15 mouse cellular contexts compared by ENCODE assay signal in genomic region chr1:78181882-78182281, GRCm38 (mm10). TPM values are rescaled to one million over a fixed set of nuclear protein-coding genes. Genes with fewer than 3 reads are reported as not detected.
A peak's percentile ranks its signal among the peaks of the same experiment; 100 is the strongest.
DNase-seq lines count a peak whose midpoint lies in the region; ATAC-seq lines count a peak whose summit lies in the region.
"Had no signal": no experiment of that assay in that cellular context is flagged by ENCODE, and none has a peak within 500 bp of the region (broad histone marks: within the 10 kb centered on the region; RNA-seq: fewer than 3 reads in every experiment).

No protein-coding gene starts in this region.

- DNase-seq in forebrain, embryonic 10.5 days (ENCODE audit: extremely low spot score, low spot score) = peak; percentile 58
- no peak for DNase-seq in forebrain, embryonic 14.5 days (ENCODE audit: low spot score)
- peak; percentile 51 for DNase-seq in left cerebral cortex, postnatal 4 days
- no peak for DNase-seq in left cerebral cortex, adult 11 months (ENCODE audit: low spot score)
- peak; percentile 86 for DNase-seq in retina, postnatal 1 day
- DNase-seq in adrenal gland, postnatal 4 days (ENCODE audit: low spot score in 2 of 2) = no peak
- no peak for DNase-seq in left cerebral cortex, adult 8-10 months (ENCODE audit: low spot score in 2 of 2)
- DNase-seq: adrenal gland, postnatal 36 days; cerebellum, postnatal 36 days; lung, adult 2 months had no signal

- ATAC-seq in forebrain, embryonic 14.5 days = no peak
- no peak; the same call in 1 of the 2 replicates for ATAC-seq in hindbrain, embryonic 13.5 days (ENCODE audit: low FRiP score)
- ATAC-seq: Patski had no signal

- peaks cover 100% of the 10 kb centered on the region for H3K27me3 ChIP-seq in forebrain, embryonic 10.5 days (ENCODE audit: poor library complexity, severe bottlenecking)
- peaks cover 89% of the 10 kb centered on the region for H3K27me3 ChIP-seq in forebrain, embryonic 14.5 days (replicated peaks; ENCODE audit: control insufficient read depth, insufficient read depth, low read length)
- peaks cover 79% of the 10 kb centered on the region for H3K27me3 ChIP-seq in hindbrain, embryonic 13.5 days

- no peak overlapping the region; the same call in 1 of the 2 replicates for H3K4me3 ChIP-seq in forebrain, embryonic 10.5 days
- H3K4me3 ChIP-seq in forebrain, embryonic 14.5 days (ENCODE audit: low read depth, low read length) = no peak overlapping the region
- H3K4me3 ChIP-seq in hindbrain, embryonic 13.5 days = no peak overlapping the region

- H3K36me3 ChIP-seq in forebrain, embryonic 10.5 days (replicated peaks) = no peaks in the 10 kb centered on the region
- H3K36me3 ChIP-seq in forebrain, embryonic 14.5 days (ENCODE audit: control insufficient read depth, insufficient read depth, low read length) = no peaks in the 10 kb centered on the region
- H3K36me3 ChIP-seq in hindbrain, embryonic 13.5 days = no peaks in the 10 kb centered on the region

- WGBS in forebrain, embryonic 10.5 days = 2% methylated on average over 9 of the region's 9 CpGs
- 7% methylated on average over 9 of the region's 9 CpGs for WGBS in forebrain, embryonic 14.5 days
- 7% methylated on average over 9 of the region's 9 CpGs for WGBS in hindbrain, embryonic 13.5 days

- H3K9me3 ChIP-seq in forebrain, embryonic 10.5 days = no peaks in the 10 kb centered on the region
- H3K9me3 ChIP-seq in forebrain, embryonic 14.5 days (replicated peaks; ENCODE audit: control insufficient read depth, low read length) = no peaks in the 10 kb centered on the region
- H3K9me3 ChIP-seq in hindbrain, embryonic 13.5 days = no peaks in the 10 kb centered on the region

- H3K9ac ChIP-seq in forebrain, embryonic 14.5 days (ENCODE audit: low read length) = no peak overlapping the region
- no peak overlapping the region for H3K9ac ChIP-seq in hindbrain, embryonic 13.5 days

- H3K4me2 ChIP-seq in forebrain, embryonic 14.5 days (ENCODE audit: low read length) = no peak overlapping the region
- peak overlapping the region; percentile 25 for H3K4me2 ChIP-seq in hindbrain, embryonic 13.5 days

- no peak overlapping the region; the same call in 1 of the 2 replicates for H3K27ac ChIP-seq in forebrain, embryonic 10.5 days
- H3K27ac ChIP-seq in forebrain, embryonic 14.5 days (ENCODE audit: low read depth, low read length) = no peak overlapping the region
- no peak overlapping the region for H3K27ac ChIP-seq in hindbrain, embryonic 13.5 days

- intact Hi-C loops in left cerebral cortex, postnatal 4 days (cut with DNase I) = no loop called here

- peaks cover 22% of the 10 kb centered on the region for H3K4me1 ChIP-seq in forebrain, embryonic 10.5 days
- no peaks in the 10 kb centered on the region for H3K4me1 ChIP-seq in forebrain, embryonic 14.5 days (ENCODE audit: control insufficient read depth, insufficient read depth, low read length)
- peaks cover 10% of the 10 kb centered on the region for H3K4me1 ChIP-seq in hindbrain, embryonic 13.5 days (replicated peaks)

RNA-seq across cellular contexts. Expression of gene Pax3, which starts 15.1 kb away (rescaled TPM):
- 12.2 and 13.0 TPM in 2 replicates for polyA plus RNA-seq in forebrain, embryonic 10.5 days (2016; fragmentation: Nextera tagmentation; extraction: Ambion mirVana)
- polyA plus RNA-seq in forebrain, embryonic 14.5 days (2014; fragmentation: Nextera tagmentation; extraction: Ambion mirVana) = 0.24 and 0.33 TPM in 2 replicates
- not detected for total RNA-seq in left cerebral cortex, postnatal 4 days (2021)
- 17.6 and 24.4 TPM in 2 replicates for polyA plus RNA-seq in hindbrain, embryonic 13.5 days (2015; fragmentation: Nextera tagmentation; extraction: Ambion mirVana)
- not detected for total RNA-seq in adrenal gland, postnatal 4 days (2021)
- not detected for total RNA-seq in left cerebral cortex, adult 8-10 months (2022)
- total RNA-seq: adrenal gland, postnatal 36 days; layer of hippocampus, postnatal 14 days; neutrophil, adult 5-6 weeks had no signal
- polyA plus RNA-seq: intestine, embryonic 14.5 days; lung, adult 2 months had no signal

Comparison
In these comparisons a context has a peak if more than half of its experiments do, and no peak if none do; other contexts are left out.
1. DNase-seq: peak in forebrain, embryonic 10.5 days (single experiment), left cerebral cortex, postnatal 4 days (single experiment) and retina, postnatal 1 day (single experiment); none in forebrain, embryonic 14.5 days (single experiment), left cerebral cortex, adult 11 months (single experiment), adrenal gland, postnatal 4 days (0 of 2) and left cerebral cortex, adult 8-10 months (0 of 2).